Mouse (Mus musculus) liver, postnatal 0 days (tissue): ENCODE results near the gene Zxdc. TPM values are rescaled to one million over a fixed set of nuclear protein-coding genes. Genes with fewer than 3 reads are reported as not detected.
A peak's percentile ranks its signal among the peaks of the same experiment; 100 is the strongest.

Source experiments
- ATAC-seq: fragments of 200-750 bp; cut with Nextera tagmentation; 2 replicates; pipeline ENCODE4 v1.8.0; 2017; ENCODE audit warnings: mild to moderate bottlenecking, moderate library complexity
- DNase-seq: peaks from one replicate; pipeline ENCODE4 v3.0.0-alpha.2; 2016
- H3K27ac ChIP-seq: fragments of 300-500 bp; sonication (generic); 2 replicates; pipeline ENCODE4 v1.5.1; 2014; ENCODE audit warnings: antibody characterized with exemption, moderate library complexity, mild to moderate bottlenecking, low read depth
- H3K27me3 ChIP-seq: fragments of 300-500 bp; sonication (generic); 2 replicates; pipeline ENCODE4 v1.6.1; 2014; ENCODE audit warnings: low read length, control low read depth, mixed read lengths; ENCODE audit not compliant: insufficient read depth
- H3K36me3 ChIP-seq: fragments of 300-500 bp; sonication (generic); replicated peaks from 2 replicates; pipeline ENCODE4 v1.6.1; 2014; ENCODE audit warnings: mild to moderate bottlenecking, control low read depth, low read length, moderate library complexity, mixed read lengths; ENCODE audit not compliant: insufficient read depth
- H3K4me1 ChIP-seq: fragments of 300-500 bp; sonication (generic); 2 replicates; pipeline ENCODE4 v1.6.1; 2014; ENCODE audit warnings: antibody characterized with exemption, mild to moderate bottlenecking, control low read depth; ENCODE audit not compliant: insufficient read depth
- H3K4me2 ChIP-seq: fragments of 300-500 bp; sonication (generic); 2 replicates; pipeline ENCODE4 v1.6.1; 2014; ENCODE audit warnings: low read depth, mild to moderate bottlenecking, low read length, moderate library complexity, mixed read lengths
- H3K4me3 ChIP-seq: fragments of 300-500 bp; sonication (generic); 2 replicates; pipeline ENCODE4 v1.5.1; 2014; ENCODE audit warnings: low read depth, low read length
- H3K9ac ChIP-seq: fragments of 300-500 bp; sonication (generic); replicated peaks from 2 replicates; pipeline ENCODE4 v1.6.1; 2014; ENCODE audit warnings: mild to moderate bottlenecking, moderate library complexity
- H3K9me3 ChIP-seq: fragments of 300-500 bp; sonication (generic); 2 replicates; pipeline ENCODE4 v1.6.1; 2016; ENCODE audit warnings: mild to moderate bottlenecking, control low read depth, low read length, mixed read lengths
- CTCF ChIP-seq: sonication (generic); IDR thresholded peaks from 2 replicates; pipeline ENCODE4 v1.5.1; 2016; ENCODE audit warnings: antibody characterized with exemption, low read depth
- EP300 ChIP-seq: IDR thresholded peaks from 2 replicates; pipeline ENCODE4 v1.6.1; 2016; ENCODE audit warnings: antibody characterized with exemption, low read depth, mild to moderate bottlenecking
- WGBS: fragments of 180-500 bp; shearing (Covaris S2); extraction: QIAGEN DNeasy Blood & Tissue Kit; methylation state at CpG from one replicate; pipeline ENCODE4 v1.1.7; 2014; ENCODE audit not compliant: insufficient replicate concordance; 5-methylcytosine and 5-hydroxymethylcytosine counted together
- polyA plus RNA-seq: library from polyadenylated mRNA; unstranded; fragments of >200 nt; fragmentation: Nextera tagmentation; extraction: Ambion mirVana; gene quantifications from 2 replicates; pipeline ENCODE4 v1.2.1, GENCODE M21; 2015

Zxdc gene
- polyA plus RNA-seq, 1 experiment from 2014 or later = 2.1 TPM

GRCm38 (mm10) chr6:90435195-90435618, 65.9 kb downstream of the Zxdc start:
- ATAC-seq = peak; percentile 95
- Histone ChIP-seq H3K9ac (no peak overlapping the region), H3K27me3 (no peaks in the 10 kb centered on the region), H3K4me1 (no peaks in the 10 kb centered on the region), H3K4me2 (no peak overlapping the region), H3K4me3 (no peak overlapping the region), H3K36me3 (no peaks in the 10 kb centered on the region), H3K9me3 (no peaks in the 10 kb centered on the region), H3K27ac (peak overlapping the region; percentile 93)
- peak; percentile 88 for DNase-seq
- TF ChIP-seq CTCF (peak; percentile 78), EP300 (peak; percentile 89)
- 13% methylated on average over 11 of the region's 11 CpGs for WGBS

GRCm38 (mm10) chr6:90436192-90436907, 67.1 kb downstream of the Zxdc start:
- no peak overlapping the region for H3K4me2 ChIP-seq
- no peak for TF ChIP-seq EP300
- TF ChIP-seq CTCF = no peak

DNA sequence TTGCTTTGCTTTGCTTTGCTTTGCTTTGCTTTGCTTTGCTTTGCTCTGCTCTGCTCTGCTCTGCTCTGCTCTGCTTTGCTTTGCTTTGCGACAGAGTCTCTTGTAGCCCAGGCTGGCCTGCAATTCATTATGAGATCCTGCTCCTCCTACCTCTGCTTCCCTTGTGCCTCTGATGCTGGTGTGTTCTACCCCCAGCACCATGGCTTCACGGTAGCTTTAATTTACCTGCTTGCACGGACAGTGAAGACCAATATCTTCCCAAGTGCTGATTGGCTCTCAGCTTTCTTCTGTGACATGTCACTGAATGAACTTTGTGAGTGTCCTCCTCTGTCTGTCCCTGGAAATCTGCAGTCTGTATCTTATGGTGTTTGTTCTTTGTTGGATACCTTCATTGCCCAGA, 67.7 kb downstream of the Zxdc start:
- Histone ChIP-seq H3K36me3 (no peaks in the 10 kb centered on the region), H3K9me3 (no peaks in the 10 kb centered on the region), H3K27ac (no peak overlapping the region), H3K9ac (no peak overlapping the region), H3K27me3 (no peaks in the 10 kb centered on the region), H3K4me3 (no peak overlapping the region), H3K4me2 (no peak overlapping the region), H3K4me1 (no peaks in the 10 kb centered on the region)
- DNase-seq (no peak), ATAC-seq (no peak)
- TF ChIP-seq CTCF = no peak
- TF ChIP-seq EP300 = no peak
- 74% methylated on average over 3 of the region's 3 CpGs for WGBS

More at GRCm38 (mm10) chr6:90436192-90436907, 67.1 kb downstream of the Zxdc start:
- no peak for DNase-seq
- Histone ChIP-seq H3K9ac (no peak overlapping the region), H3K27me3 (no peaks in the 10 kb centered on the region), H3K36me3 (no peaks in the 10 kb centered on the region), H3K4me1 (no peaks in the 10 kb centered on the region), H3K9me3 (no peaks in the 10 kb centered on the region), H3K27ac (peak overlapping the region; percentile 93), H3K4me3 (no peak overlapping the region)
- ATAC-seq = no peak
- 67% methylated on average over 10 of the region's 10 CpGs for WGBS

GRCm38 (mm10) chr6:90446883-90447282, 77.6 kb downstream of the Zxdc start:
- Histone ChIP-seq H3K4me1 (peaks cover 2% of the 10 kb centered on the region; the same call in 1 of the 2 replicates), H3K27me3 (no peaks in the 10 kb centered on the region), H3K4me2 (no peak overlapping the region), H3K9me3 (no peaks in the 10 kb centered on the region), H3K36me3 (no peaks in the 10 kb centered on the region), H3K27ac (no peak overlapping the region), H3K9ac (no peak overlapping the region; the same call in 1 of the 2 replicates), H3K4me3 (no peak overlapping the region)
- no peak for ATAC-seq
- no peak for TF ChIP-seq CTCF
- no peak for TF ChIP-seq EP300
- DNase-seq = no peak
- WGBS = 59% methylated on average over 4 of the region's 4 CpGs

DNA sequence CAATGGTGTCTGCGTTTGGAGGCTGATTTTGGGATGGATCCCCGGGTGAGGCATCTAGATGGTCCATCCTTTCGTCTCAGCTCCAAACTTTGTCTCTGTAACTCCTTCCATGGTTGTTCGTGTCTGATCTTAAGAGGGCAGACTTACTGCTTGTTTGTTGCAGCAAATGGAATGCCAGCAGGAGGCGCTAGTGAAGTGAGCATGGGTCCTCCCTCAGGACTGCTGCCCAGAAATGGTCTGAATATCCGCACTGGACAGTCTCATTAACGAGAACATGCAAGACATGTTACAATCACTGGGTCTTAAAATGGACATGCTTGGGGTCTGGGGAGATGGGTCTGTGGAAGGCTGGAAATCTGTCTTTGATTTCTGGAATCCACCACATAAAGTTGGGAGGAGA, 80.9 kb downstream of the Zxdc start:
- no peaks in the 10 kb centered on the region for H3K36me3 ChIP-seq
- DNase-seq = peak; percentile 82
- peak; percentile 79 for ATAC-seq
- no peak overlapping the region for H3K27ac ChIP-seq
- 25% methylated on average over 7 of the region's 7 CpGs for WGBS
- no peak overlapping the region for H3K4me2 ChIP-seq
- H3K4me1 ChIP-seq = peaks cover 2% of the 10 kb centered on the region; the same call in 1 of the 2 replicates
- no peak overlapping the region for H3K9ac ChIP-seq
- no peak overlapping the region for H3K4me3 ChIP-seq
- H3K9me3 ChIP-seq = no peaks in the 10 kb centered on the region
- H3K27me3 ChIP-seq = no peaks in the 10 kb centered on the region
- no peak for TF ChIP-seq EP300
- peak; percentile 87 for TF ChIP-seq CTCF

- H3K9ac ChIP-seq = no peak overlapping the region
- H3K36me3 ChIP-seq = no peaks in the 10 kb centered on the region
- peaks cover 2% of the 10 kb centered on the region; the same call in 1 of the 2 replicates for H3K4me1 ChIP-seq
- H3K27ac ChIP-seq = no peak overlapping the region; the same call in 1 of the 2 replicates
- ATAC-seq (peak; percentile 93), DNase-seq (peak; percentile 70)
- H3K9me3 ChIP-seq = no peaks in the 10 kb centered on the region
- no peak overlapping the region for H3K4me2 ChIP-seq
- no peak for TF ChIP-seq CTCF
- no peak for TF ChIP-seq EP300
- H3K4me3 ChIP-seq = no peak overlapping the region
- no peaks in the 10 kb centered on the region for H3K27me3 ChIP-seq
- 56% methylated on average over 5 of the region's 5 CpGs for WGBS
Observed at GRCm38 (mm10) chr6:90450697-90451096, 81.4 kb downstream of the Zxdc start.
